Mouse (Mus musculus): ENCODE measurements around the gene Gprasp2. TPM values are rescaled to one million over a fixed set of nuclear protein-coding genes. Genes with fewer than 3 reads are reported as not detected.

Gene Gprasp2
- total RNA-seq, 2 experiments from 2014 or later = 20.6 to 22.5 TPM

Other genes starting within 250 kb of the Gprasp2 start
- not detected for gene Nxf7, start 240.3 kb upstream of the Gprasp2 start, total RNA-seq (2021)
- not detected for gene Prame, start 211.3 kb upstream of the Gprasp2 start, total RNA-seq (2021)
- not detected for gene Tcp11x2, start 145.2 kb upstream of the Gprasp2 start, total RNA-seq (2021)
- not detected for gene Tmsb15a, start 113.8 kb upstream of the Gprasp2 start, total RNA-seq (2021)
- gene Armcx5, start 96.3 kb upstream of the Gprasp2 start, total RNA-seq (2021) = 10 to 100 TPM in 1 of 2 experiments, 1 to 10 TPM in 1; 8.3 to 22.0 TPM
- 10 to 100 TPM; 66.3 to 85.8 TPM for gene Gprasp1, start 96.3 kb upstream of the Gprasp2 start, total RNA-seq (2021)
- 10 to 100 TPM; 16.9 to 18.2 TPM for gene Bhlhb9, start 41.4 kb upstream of the Gprasp2 start, total RNA-seq (2021)
- gene Arxes2, start 154.8 kb downstream of the Gprasp2 start, total RNA-seq (2021) = 10 to 100 TPM; 40.9 to 73.2 TPM
- 10 to 100 TPM in 1 of 2 experiments, 1 to 10 TPM in 1; 6.3 to 14.3 TPM for gene Arxes1, start 194.3 kb downstream of the Gprasp2 start, total RNA-seq (2021)
- gene Bex2, start 229.2 kb downstream of the Gprasp2 start, total RNA-seq (2021) = 10 to 100 TPM; 17.6 to 23.5 TPM
- not detected for gene Nxf3, start 246.2 kb downstream of the Gprasp2 start, total RNA-seq (2021)